Mouse (Mus musculus) kidney, adult 8-10 months (tissue): ENCODE measurements around the gene Uimc1.

Source experiments
- DNase-seq, 2 experiments: peaks; one replicate each; pipeline ENCODE4 v3.0.0; 2022

Uimc1 gene

GRCm38 (mm10) chr13:54988181-54988760, 111.8 kb downstream of the Uimc1 start:
- no peak for DNase-seq

DNA sequence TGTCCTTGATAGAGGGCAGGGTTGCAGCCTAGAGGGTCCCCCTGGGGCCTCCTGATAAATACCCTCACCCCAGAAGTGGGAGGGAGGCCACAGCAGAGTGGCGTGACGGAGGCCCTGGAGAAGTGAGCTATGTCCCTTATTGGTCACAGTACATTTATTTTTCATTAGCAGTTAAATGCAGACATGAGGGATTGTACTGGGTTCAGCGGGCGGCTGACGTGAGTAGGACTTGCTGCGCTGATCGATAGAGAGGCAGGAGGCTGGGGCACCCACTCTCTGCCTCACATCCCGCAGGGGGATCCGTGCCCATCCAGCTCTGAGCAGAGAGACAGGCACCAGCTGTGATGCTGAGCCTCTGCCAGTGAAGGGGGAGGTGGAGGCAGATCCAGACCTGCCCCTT, 112.7 kb downstream of the Uimc1 start:
- DNase-seq, result no peak

DNA sequence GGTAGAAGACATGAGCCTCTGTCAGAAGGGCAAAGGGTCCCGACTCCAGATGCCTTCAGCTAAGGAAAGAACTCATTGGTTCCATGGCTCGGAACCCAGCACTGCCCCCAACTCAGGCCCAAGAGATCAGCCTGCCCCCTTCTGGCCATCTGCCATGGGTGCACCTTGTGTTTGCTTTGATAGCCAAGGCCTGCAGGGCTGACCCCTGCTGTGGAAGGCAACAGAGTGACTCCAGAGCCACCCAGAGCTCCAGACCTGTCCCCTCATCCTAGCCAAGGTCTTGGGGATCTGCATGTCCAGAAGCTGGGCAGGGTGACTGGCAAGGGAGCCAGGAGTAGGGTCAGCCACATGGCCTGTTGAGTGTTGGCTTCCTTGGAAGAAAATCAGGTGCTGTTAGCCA, 116.5 kb downstream of the Uimc1 start:
- DNase-seq, result no peak

DNA sequence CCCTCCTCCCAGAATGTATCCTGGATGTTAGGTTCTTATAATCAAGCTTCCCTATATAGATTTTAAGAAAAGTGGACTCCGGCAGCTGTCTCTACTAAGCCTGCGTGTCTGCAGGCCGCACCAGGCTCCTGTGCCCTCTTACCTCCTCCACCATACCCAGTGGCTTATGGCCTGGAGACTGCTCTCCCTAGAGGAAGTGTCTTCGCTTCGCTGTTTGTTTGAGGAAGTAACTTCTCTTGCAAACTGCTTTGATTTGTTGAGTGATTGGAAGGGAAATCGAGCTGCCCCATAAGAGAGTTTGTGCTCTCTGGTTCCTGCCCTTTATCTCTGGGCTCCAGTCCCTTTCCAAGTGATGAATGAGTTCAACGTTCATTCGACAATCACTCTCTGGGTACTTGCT, 117.1 kb downstream of the Uimc1 start:
- DNase-seq, result no peak

GRCm38 (mm10) chr13:54980957-54981356, 119.1 kb downstream of the Uimc1 start:
- no peak for DNase-seq

- no peak for DNase-seq
Measured at GRCm38 (mm10) chr13:54978804-54979203, 121.3 kb downstream of the Uimc1 start.
